Mouse (Mus musculus): ENCODE data around the gene Taar7e.
"Not testable (repeated sequence)": the region's sequence is repeated elsewhere in the genome, so short reads cannot be mapped to it uniquely, and the experiment has no call there.

Gene Taar7e

GRCm38 (mm10) chr10:24037314-24037713 lies at the start of gene Taar7e:
Gene Taar7e, plus strand, starts transcription at chr10:24037614.
- DNase-seq (ENCODE audit: low spot score in 2 of 2), result no peak

- DNase-seq (ENCODE audit: low spot score in 2 of 2), result no peak
Observed at GRCm38 (mm10) chr10:23993381-23993780, 44.0 kb upstream of the Taar7e start, which contains the start of gene Taar7a. Gene Taar7a, minus strand, starts transcription at chr10:23993481.

DNA sequence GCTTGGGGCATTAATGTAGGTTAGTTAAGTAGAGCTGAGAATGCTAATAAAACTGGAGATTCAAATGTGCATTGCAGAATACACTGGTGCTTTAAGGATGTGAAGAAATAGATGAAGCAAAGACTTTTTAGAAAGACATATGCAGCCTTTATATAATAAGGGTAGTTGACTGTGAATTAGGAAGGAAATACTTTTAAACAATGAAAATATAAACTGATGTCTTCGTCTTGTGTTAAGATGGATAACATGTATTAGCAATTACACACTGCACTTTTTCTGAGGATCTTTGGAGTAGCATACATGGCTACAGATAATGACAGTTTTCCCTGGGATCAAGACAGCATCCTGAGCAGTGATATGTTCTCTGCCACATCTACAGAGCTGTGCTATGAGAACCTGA lies 37.8 kb upstream of the Taar7e start, which contains the start of gene Taar7b:
Gene Taar7b (plus strand): TSS at position 301 of the 400 bp plus-strand sequence.
- DNase-seq (ENCODE audit: low spot score in 2 of 2), result no peak

- no peak for DNase-seq (ENCODE audit: low spot score in 2 of 2)
Observed at GRCm38 (mm10) chr10:24006442-24006841, 31.0 kb upstream of the Taar7e start.

DNA sequence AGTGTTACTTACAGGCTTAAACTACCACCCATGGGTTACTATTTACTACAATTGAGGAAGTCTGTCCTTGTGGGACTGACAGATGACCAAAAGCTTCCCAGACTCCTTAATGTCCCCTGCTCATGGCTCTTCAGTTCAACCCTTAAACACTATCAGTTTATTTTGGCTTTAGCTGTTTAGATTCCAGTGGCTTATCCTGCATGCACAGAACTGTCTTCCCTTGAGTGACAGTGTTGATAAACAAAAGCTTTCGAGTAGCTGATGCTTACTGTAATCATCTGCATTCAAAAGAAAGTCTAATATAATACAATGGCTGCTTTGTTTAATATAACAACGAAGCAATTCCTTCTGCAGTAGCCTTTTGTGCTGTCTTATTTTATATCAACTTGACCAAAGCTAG lies 30.4 kb upstream of the Taar7e start:
- DNase-seq (ENCODE audit: low spot score in 2 of 2), result no peak

DNA sequence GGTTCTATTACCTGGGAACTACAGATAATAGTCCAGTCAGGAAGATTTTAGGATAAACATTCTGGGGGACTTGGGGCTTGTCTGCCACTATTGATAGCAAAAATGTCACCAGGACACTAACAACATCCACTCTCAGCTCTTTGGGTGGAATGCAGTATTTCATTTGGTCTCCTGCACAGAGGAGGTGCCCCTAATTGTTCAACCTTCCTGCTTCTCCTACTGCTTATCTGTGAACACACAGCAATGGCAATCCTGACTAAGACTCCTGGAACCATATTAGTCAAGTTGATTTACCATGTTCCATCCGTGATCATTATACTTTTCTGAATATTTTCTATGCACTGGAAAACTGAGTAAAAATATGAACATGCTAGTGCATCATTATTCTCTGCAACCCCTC lies 29.3 kb upstream of the Taar7e start:
- DNase-seq (ENCODE audit: low spot score in 2 of 2), result no peak

DNA sequence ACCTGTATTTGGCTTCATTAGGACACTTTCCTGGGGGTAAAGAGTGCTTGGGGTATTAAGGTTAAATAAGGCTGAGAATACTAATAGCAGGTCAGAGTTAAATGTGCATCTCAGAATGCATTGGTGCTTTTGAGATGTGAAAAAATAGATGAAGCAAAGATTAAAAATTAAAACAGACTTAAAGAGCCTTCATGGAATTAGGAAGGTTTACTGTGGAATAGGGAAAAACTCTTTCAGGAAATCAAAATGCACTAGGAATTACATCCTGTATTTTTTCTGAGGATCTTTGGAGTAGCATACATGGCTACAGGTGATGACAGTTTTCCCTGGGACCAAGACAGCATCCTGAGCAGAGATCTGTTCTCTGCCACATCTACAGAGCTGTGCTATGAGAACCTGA lies 10.5 kb upstream of the Taar7e start, which contains the start of gene Taar7d:
Gene Taar7d (plus strand): TSS at position 301 of the 400 bp plus-strand sequence.
- DNase-seq (ENCODE audit: low spot score in 2 of 2), result no peak

GRCm38 (mm10) chr10:24031347-24031746 lies 6.1 kb upstream of the Taar7e start:
- DNase-seq (ENCODE audit: low spot score in 2 of 2), result no peak

DNA sequence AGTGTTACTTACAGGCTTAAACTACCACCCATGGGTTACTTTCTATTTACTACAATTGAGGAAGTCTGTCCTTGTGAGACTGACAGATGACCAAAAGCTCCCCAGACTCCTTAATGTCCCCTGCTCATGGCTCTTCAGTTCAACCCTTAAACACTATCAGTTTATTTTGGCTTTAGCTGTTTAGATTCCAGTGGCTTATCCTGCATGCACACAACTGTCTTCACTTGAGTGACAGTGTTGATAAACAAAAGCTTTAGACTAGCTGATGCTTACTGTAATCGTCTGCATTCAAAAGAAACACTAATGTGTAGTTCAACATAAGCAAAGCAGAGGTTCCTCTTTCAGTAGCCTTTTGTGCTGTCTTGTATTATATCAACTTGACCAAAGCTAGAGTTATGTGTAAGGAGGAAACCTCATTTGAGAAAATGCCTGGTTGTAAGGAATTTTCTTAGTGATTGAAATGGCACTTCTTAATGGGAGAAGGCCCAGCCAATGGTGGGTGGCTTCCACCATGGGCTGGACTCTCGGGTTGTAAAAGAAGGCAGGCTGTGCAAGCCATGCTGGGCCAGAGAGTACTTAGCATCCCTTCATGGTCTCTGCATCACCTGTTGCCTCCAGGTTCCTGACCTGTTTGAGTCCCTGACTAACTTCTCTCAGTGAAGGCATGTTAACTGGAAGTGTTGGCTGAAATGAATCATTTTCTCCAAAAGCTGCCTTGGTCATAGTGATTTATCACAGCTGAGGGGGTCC lies 2.9 kb downstream of the Taar7e start:
- no peak for DNase-seq (ENCODE audit: low spot score in 2 of 2)

DNA sequence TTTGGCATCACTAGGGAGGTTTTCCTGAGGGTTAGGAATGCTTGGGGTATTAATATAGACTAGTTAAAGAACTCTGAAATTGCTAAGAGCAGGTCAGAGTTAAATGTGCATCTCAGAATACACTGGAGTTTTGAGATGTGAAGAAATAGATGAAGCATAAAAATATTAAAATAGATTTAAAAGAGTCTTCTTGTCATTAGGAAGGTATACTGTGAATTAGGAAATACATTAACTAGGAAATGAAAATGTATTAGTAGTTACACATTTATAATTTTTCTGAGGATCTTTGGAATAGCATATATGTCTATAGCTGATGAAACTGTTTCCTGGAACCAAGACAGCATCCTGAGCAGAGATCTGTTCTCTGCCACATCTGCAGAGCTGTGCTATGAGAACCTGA lies 11.8 kb downstream of the Taar7e start, which contains the start of gene Taar7f:
Gene Taar7f (plus strand): TSS at position 301 of the 400 bp plus-strand sequence.
- DNase-seq (ENCODE audit: low spot score in 2 of 2), result no peak

DNA sequence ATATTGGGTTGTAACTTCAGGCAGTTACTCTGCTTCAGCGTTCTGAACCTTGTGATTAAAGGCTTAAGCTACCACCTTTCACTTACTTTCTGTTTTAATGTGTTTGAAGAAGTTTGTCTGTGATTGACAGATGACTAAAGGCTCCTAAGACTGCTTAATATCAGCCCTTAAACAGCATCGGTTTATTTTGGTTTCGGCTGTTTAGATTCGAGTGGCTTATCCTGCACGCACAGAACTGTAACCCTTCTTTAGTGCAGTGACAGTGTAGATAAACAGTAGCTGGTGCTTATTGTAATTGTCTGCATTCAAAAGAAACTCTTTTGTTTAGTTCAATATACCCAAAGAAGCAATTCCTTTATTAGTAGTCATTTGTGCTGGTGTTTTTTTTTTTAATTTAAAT lies 14.6 kb downstream of the Taar7e start:
- no peak for DNase-seq (ENCODE audit: low spot score in 2 of 2)

DNA sequence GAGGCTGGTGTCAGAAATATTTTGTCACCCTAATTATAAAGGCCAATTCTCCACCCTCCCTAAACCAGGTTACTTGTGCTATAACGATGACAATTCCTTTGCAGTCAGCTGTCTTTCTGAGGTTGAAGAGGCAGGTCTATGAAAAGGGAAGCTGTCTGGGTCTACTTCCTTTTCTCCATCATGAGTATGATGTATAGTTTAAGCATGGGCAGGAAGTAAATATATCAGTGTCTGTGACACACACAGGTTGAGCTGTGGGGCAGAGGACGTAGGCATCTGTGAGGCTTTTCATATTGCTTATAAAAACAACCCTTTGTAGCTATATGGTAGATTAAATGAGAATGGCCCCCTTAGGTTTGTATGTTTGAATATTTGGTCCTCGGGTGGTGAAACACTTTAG lies 21.6 kb downstream of the Taar7e start:
- DNase-seq (ENCODE audit: low spot score in 2 of 2), result no peak

DNA sequence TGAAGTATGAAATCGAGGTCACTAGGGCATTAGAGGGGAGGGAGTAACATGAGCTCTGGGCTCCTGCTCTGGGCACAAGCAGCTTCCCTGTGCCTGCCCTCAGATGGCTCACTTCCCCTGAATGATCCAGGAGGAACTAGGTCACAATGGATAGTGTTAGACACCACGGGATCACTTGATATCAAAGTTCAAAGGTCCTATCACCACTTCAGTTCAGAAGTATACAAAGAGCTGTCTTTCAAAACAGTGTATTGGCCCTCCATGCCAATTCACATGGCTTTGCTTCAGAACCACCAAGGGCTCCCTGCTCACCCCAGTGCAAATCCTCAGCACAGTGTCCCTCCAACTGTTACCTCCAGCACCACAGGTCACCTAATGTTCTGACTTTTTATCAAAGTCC lies 37.3 kb downstream of the Taar7e start:
- not testable (repeated sequence) for DNase-seq (ENCODE audit: low spot score in 2 of 2)

DNA sequence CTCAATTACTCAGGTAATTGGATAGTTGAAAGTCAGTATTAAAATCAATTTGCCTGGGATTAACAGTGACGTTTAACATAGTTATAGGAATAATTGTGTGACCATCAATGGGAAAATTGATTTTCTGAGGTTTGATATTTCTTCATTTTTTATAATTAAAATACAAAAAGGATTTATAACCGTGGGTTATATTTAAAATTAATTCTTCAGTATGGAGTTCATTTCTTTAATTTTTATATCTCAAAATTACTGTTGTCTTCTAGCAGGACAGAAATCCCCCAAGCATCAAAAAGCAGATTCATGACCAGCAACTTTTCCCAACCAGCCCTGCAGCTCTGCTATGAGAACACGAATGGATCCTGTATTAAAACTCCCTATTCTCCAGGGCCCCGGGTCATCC lies 38.8 kb downstream of the Taar7e start, which contains the start of gene Taar8a:
Gene Taar8a (plus strand): TSS at position 301 of the 400 bp plus-strand sequence.
- not testable (repeated sequence) for DNase-seq (ENCODE audit: low spot score in 2 of 2)

GRCm38 (mm10) chr10:24080166-24080565 lies 42.8 kb downstream of the Taar7e start:
- DNase-seq (ENCODE audit: low spot score in 2 of 2), result peak in 1 of 2 experiments; percentile 25

DNA sequence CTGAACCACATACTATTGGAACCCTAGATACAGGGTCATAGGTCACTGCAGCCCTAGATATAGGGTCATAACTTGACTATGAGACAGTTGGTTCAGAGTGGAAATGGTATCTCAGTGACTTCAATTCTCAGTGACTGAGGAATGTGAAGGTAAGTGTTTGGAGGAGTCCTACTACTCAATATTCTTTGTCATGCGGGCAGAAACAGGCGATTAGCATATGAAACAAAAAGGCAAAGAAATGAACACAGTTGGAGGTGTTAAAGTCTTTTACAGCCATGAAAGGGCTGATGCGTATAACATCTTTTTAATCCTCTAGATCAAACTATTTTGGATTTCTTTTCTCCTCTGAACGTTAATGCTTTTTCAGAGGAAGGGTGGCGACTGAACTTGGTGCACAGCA lies 48.5 kb downstream of the Taar7e start:
- DNase-seq (ENCODE audit: low spot score in 2 of 2), result no peak

DNA sequence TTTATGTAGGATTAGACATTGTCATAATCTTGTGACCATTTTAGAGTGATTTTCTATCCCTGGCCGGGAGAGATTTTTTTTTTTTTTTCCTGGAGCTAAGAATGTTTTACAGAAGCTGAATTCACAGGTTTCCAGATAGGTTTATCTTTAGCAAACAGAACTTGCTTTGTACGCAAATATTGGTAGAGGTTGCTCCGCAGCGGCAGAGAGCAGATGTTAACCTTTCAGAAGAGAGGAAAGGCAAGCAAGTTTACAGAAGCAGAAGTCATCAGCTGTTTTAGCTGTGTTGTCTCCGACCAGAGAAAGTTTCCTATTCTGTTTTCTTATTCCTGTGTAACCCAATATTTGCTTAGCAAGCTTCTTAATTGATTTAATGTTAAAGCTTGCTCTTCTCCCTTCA lies 49.1 kb downstream of the Taar7e start:
- DNase-seq (ENCODE audit: low spot score in 2 of 2), result no peak

GRCm38 (mm10) chr10:24087168-24087567 lies 49.8 kb downstream of the Taar7e start:
- DNase-seq (ENCODE audit: low spot score in 2 of 2), result no peak
